Mouse (Mus musculus): ENCODE results near the gene Rab5b.

DNA sequence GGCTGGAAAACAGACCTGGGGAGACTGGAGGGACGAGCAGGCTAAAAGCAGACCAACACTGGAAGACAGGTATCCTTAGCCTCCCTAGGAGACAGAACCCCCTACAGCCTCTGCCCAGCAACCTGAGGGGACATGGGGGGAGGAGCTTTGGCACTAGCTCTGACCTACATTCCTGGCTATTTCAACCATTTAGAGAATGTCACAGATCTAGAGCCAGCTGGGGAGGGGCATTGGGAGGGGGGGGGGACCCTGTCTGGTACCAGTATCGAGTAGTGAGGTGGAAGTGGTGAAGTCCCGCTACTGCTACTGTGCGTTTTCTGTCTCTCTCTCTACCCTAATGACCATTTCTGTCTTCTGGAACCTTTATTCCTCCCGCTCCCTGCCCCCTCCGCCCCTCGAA, 54.2 kb downstream of the Rab5b start:
- TF ChIP-seq CTCF (IDR thresholded peaks at IDR 0.05; ENCODE audit: low read depth) (no peak), EP300 (IDR thresholded peaks at IDR 0.05; ENCODE audit: low read depth) (no peak)
